In the genomic region with DNA sequence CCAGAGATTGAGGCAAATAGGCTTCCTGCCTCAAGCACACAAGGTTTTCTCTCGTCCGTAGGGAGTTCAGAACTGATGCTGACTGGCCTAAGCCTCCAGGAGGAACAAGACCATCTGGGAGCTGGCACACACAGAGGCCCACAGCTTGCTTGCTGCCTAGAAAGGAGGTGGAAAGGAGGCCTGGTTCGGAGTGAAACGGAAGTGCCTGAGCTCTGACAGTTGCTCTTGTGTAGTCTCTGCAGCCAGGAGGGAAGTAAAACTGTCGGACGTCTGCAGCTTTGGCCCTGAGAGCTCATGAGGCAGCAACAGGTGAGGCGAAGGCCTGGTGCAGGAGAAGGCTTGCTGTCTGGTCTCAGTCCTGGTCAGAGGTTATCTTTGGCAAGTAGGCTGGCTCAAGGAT, we compare ENCODE assay signal across 8 mouse cellular contexts. TPM values are rescaled to one million over a fixed set of nuclear protein-coding genes. Genes with fewer than 3 reads are reported as not detected.
DNase-seq lines count a peak whose midpoint lies in the region; ATAC-seq and TF ChIP-seq lines count a peak whose summit lies in the region.

A gene (plus strand): TSS at position 246 of the 400 bp plus-strand sequence.

- no peak for TF ChIP-seq POLR2A in ES-Bruce4 (IDR thresholded peaks at IDR 0.05; ENCODE audit: insufficient read depth, low read length)

- DNase-seq in cerebellum, adult 8-10 months: no peak
- peak; percentile 28 for DNase-seq in embryonic facial prominence, embryonic 14.5 days (ENCODE audit: low spot score)
- DNase-seq in heart, postnatal 36 days: no peak
- peak in 1 of 2 experiments; percentile 42 for DNase-seq in left cerebral cortex, postnatal 10 days (ENCODE audit: extremely low spot score in 1 of 2, low spot score in 2 of 2)
- peak; percentile 52 to 55 for DNase-seq in thymus, postnatal 10 days (ENCODE audit: low spot score in 2 of 2)

- peak; percentile 45; the same call in 1 of the 2 replicates for ATAC-seq in cerebellum, adult (ENCODE audit: insufficient number of reproducible peaks, low FRiP score, low TSS enrichment)
- ATAC-seq in embryonic facial prominence, embryonic 14.5 days (ENCODE audit: low read depth): no peak
- no peak for ATAC-seq in midbrain, embryonic 12.5 days (ENCODE audit: low FRiP score, low read depth)

- H3K27ac ChIP-seq in ES-Bruce4 (ENCODE audit: insufficient read depth, low read length): no peak within 1 kb of the TSS
- no peak within 1 kb of the TSS; the same call in 1 of the 2 replicates for H3K27ac ChIP-seq in embryonic facial prominence, embryonic 14.5 days (replicated peaks; ENCODE audit: low read depth, low read length)
- H3K27ac ChIP-seq in midbrain, embryonic 12.5 days (replicated peaks): no peak within 1 kb of the TSS

- H3K4me1 ChIP-seq in ES-Bruce4 (ENCODE audit: control insufficient read depth, insufficient read depth, low read length): peaks cover 1% of the 10 kb centered on the region
- H3K4me1 ChIP-seq in embryonic facial prominence, embryonic 14.5 days (ENCODE audit: control insufficient read depth, insufficient read depth, low read length): no peaks in the 10 kb centered on the region
- no peaks in the 10 kb centered on the region for H3K4me1 ChIP-seq in midbrain, embryonic 12.5 days

- H3K9me3 ChIP-seq in ES-Bruce4 (replicated peaks; ENCODE audit: control insufficient read depth, insufficient read depth, low read length, poor library complexity, severe bottlenecking): no peaks in the 10 kb centered on the region
- H3K9me3 ChIP-seq in embryonic facial prominence, embryonic 14.5 days (ENCODE audit: control insufficient read depth, low read length): no peaks in the 10 kb centered on the region
- no peaks in the 10 kb centered on the region for H3K9me3 ChIP-seq in midbrain, embryonic 12.5 days

- TF ChIP-seq EP300 in ES-Bruce4 (IDR thresholded peaks at IDR 0.05; ENCODE audit: insufficient read depth, low read depth, low read length): no peak

- no peak within 1 kb of the TSS for H3K4me2 ChIP-seq in embryonic facial prominence, embryonic 14.5 days (ENCODE audit: low read depth, low read length)
- H3K4me2 ChIP-seq in midbrain, embryonic 12.5 days (replicated peaks): no peak within 1 kb of the TSS

- H3K27me3 ChIP-seq in ES-Bruce4 (ENCODE audit: control insufficient read depth, insufficient read depth, low read length, poor library complexity, severe bottlenecking): no peaks in the 10 kb centered on the region
- no peaks in the 10 kb centered on the region for H3K27me3 ChIP-seq in embryonic facial prominence, embryonic 14.5 days (replicated peaks; ENCODE audit: control insufficient read depth, insufficient read depth, low read length)
- no peaks in the 10 kb centered on the region for H3K27me3 ChIP-seq in midbrain, embryonic 12.5 days

- no peak within 1 kb of the TSS for H3K4me3 ChIP-seq in ES-Bruce4 (ENCODE audit: low read depth, low read length)
- H3K4me3 ChIP-seq in embryonic facial prominence, embryonic 14.5 days (ENCODE audit: low read depth, low read length): no peak within 1 kb of the TSS
- no peak within 1 kb of the TSS for H3K4me3 ChIP-seq in midbrain, embryonic 12.5 days

- no peak within 1 kb of the TSS for H3K9ac ChIP-seq in ES-Bruce4 (ENCODE audit: low read depth, poor library complexity, severe bottlenecking)
- H3K9ac ChIP-seq in embryonic facial prominence, embryonic 14.5 days (ENCODE audit: low read depth, low read length): no peak within 1 kb of the TSS
- H3K9ac ChIP-seq in midbrain, embryonic 12.5 days (replicated peaks): no peak within 1 kb of the TSS

- intact Hi-C loops in heart, postnatal 36 days (cut with DNase I): no loop called here
- intact Hi-C loops in left cerebral cortex, postnatal 10 days (cut with DNase I): no loop called here

- 56% methylated on average over 7 of the region's 7 CpGs for WGBS in embryonic facial prominence, embryonic 14.5 days
- 80% methylated on average over 7 of the region's 7 CpGs for WGBS in midbrain, embryonic 12.5 days

- TF ChIP-seq CTCF in ES-Bruce4 (IDR thresholded peaks at IDR 0.05; ENCODE audit: low read depth, low read length): no peak

- no peaks in the 10 kb centered on the region for H3K36me3 ChIP-seq in ES-Bruce4 (ENCODE audit: control insufficient read depth, insufficient read depth, low read length, poor library complexity, severe bottlenecking)
- no peaks in the 10 kb centered on the region for H3K36me3 ChIP-seq in embryonic facial prominence, embryonic 14.5 days (ENCODE audit: control insufficient read depth, insufficient read depth, low read length)
- H3K36me3 ChIP-seq in midbrain, embryonic 12.5 days: no peaks in the 10 kb centered on the region

RNA-seq across cellular contexts. Expression of the gene that starts here (rescaled TPM):
- 24.3 and 24.9 TPM in 2 replicates for polyA plus RNA-seq in ES-Bruce4 (2011; ENCODE audit: insufficient read depth, insufficient read length, low read depth, missing spikeins)
- 20.7 and 23.9 TPM in 2 replicates for polyA plus RNA-seq in embryonic facial prominence, embryonic 14.5 days (2014; fragmentation: Nextera tagmentation; extraction: Ambion mirVana)
- 10 to 100 TPM; 22.8 to 25.3 TPM for total RNA-seq in heart, postnatal 36 days (2021)
- total RNA-seq in left cerebral cortex, postnatal 10 days (2021): 10 to 100 TPM; 62.2 to 66.4 TPM
- 37.6 and 39.3 TPM in 2 replicates for polyA plus RNA-seq in midbrain, embryonic 12.5 days (2016; fragmentation: Nextera tagmentation; extraction: Ambion mirVana)

Comparison
In these comparisons a context has a peak if more than half of its experiments do, and no peak if none do; other contexts are left out.
1. DNase-seq: peak in embryonic facial prominence, embryonic 14.5 days (single experiment) and thymus, postnatal 10 days (2 of 2); none in cerebellum, adult 8-10 months (single experiment) and heart, postnatal 36 days (0 of 2).